Mouse (Mus musculus): ENCODE measurements around the gene Ddx55. TPM values are rescaled to one million over a fixed set of nuclear protein-coding genes. Genes with fewer than 3 reads are reported as not detected.
A peak's percentile ranks its signal among the peaks of the same experiment; 100 is the strongest.

Ddx55 gene
- 24.8 and 25.1 TPM in 2 replicates for polyA plus RNA-seq (2015; fragmentation: Nextera tagmentation; extraction: Ambion mirVana)

DNA sequence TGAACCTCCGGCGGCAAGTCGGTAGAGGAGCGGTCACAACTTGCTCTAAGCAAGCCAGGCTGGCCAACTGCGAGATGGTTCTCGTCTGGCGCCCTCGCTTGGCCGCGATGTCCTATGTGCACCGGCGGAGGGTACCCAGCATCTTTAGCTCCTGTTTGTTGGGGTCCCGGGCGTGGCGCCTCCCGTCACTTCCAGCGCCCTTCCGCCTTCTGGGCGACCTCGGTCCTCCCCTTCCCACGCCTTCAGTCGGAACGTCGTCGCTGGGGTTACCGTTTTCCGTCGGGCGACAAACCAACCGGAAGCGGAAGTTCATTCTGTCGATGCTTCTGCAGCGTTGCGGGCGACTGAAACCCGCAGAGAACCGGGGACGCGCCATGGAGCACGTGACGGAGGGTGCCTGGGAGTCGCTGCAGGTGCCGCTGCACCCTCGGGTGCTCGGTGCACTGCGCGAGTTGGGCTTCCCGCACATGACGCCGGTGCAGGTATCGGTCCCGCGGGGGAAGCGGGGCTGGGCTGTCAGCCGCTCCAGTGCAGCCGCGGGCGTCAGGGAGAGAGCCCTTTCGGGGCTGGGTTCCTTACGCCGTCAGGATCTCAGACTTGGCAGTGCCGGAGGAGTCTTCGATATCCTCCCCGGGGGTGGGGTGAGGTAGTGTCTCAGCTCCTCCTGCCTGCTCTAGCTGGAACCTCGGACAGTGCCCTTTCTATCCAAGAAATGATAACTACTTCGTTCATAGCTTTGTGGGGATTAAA lies at the start of gene Ddx55:
TSS of gene Ddx55 (plus strand) at position 307 of the 750 bp plus-strand sequence.
- Histone ChIP-seq H3K27ac (replicated peaks) (peak within 1 kb of the TSS; percentile 92), H3K9me3 (no peaks in the 10 kb centered on the region), H3K4me1 (replicated peaks) (peaks cover 19% of the 10 kb centered on the region), H3K9ac (peak within 1 kb of the TSS; percentile 94), H3K27me3 (no peaks in the 10 kb centered on the region), H3K4me3 (peak within 1 kb of the TSS; percentile 96), H3K4me2 (peak within 1 kb of the TSS; percentile 76), H3K36me3 (peaks cover 49% of the 10 kb centered on the region)
- under 1% methylated on average over 66 of the region's 66 CpGs for WGBS
- peak; percentile 87 for ATAC-seq (ENCODE audit: low FRiP score, low read depth)

GRCm38 (mm10) chr5:124503742-124504141 lies 48.9 kb upstream of the Ddx55 start:
- Histone ChIP-seq H3K4me1 (replicated peaks) (no peaks in the 10 kb centered on the region), H3K36me3 (peaks cover 11% of the 10 kb centered on the region; the same call in 1 of the 2 replicates), H3K27ac (replicated peaks) (no peak overlapping the region), H3K4me3 (no peak overlapping the region), H3K9me3 (no peaks in the 10 kb centered on the region), H3K9ac (no peak overlapping the region), H3K4me2 (no peak overlapping the region), H3K27me3 (no peaks in the 10 kb centered on the region)
- no peak for ATAC-seq (ENCODE audit: low FRiP score, low read depth)
- 74% methylated on average over 14 of the region's 14 CpGs for WGBS

DNA sequence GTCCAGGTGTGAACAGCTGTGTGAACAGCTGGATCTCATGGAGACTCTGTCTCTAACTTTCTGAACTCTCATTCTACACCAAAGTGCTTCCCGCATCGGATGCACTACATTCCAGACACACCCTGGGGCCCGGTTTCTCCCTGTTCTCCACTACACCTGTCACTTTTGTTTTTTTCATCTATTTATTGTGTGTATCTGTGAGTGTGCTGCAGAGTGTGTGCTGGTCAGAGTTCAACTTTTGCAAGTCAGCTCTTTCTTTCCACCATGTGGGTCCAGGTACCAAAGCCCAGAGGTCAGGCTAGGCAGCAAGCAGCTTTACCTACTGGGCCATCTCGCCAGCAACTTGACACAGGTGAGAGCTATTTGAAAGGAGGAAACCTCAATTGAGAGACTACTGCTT lies 47.4 kb upstream of the Ddx55 start:
- Histone ChIP-seq H3K36me3 (peaks cover 8% of the 10 kb centered on the region; the same call in 1 of the 2 replicates), H3K9ac (no peak overlapping the region), H3K27ac (replicated peaks) (no peak overlapping the region), H3K4me1 (replicated peaks) (no peaks in the 10 kb centered on the region), H3K4me3 (no peak overlapping the region), H3K9me3 (no peaks in the 10 kb centered on the region), H3K27me3 (no peaks in the 10 kb centered on the region), H3K4me2 (no peak overlapping the region)
- no peak for ATAC-seq (ENCODE audit: low FRiP score, low read depth)
- 96% methylated on average over 4 of the region's 4 CpGs for WGBS

GRCm38 (mm10) chr5:124506731-124507359 lies 45.8 kb upstream of the Ddx55 start:
- H3K27me3 ChIP-seq = no peaks in the 10 kb centered on the region
- H3K9me3 ChIP-seq = no peaks in the 10 kb centered on the region
- ATAC-seq (ENCODE audit: low FRiP score, low read depth) = no peak
- H3K27ac ChIP-seq (replicated peaks) = no peak overlapping the region
- H3K9ac ChIP-seq = no peak overlapping the region
- H3K4me2 ChIP-seq = no peak overlapping the region
- 80% methylated on average over 10 of the region's 10 CpGs for WGBS
- no peak overlapping the region for H3K4me3 ChIP-seq
- H3K4me1 ChIP-seq (replicated peaks) = no peaks in the 10 kb centered on the region
- H3K36me3 ChIP-seq = peaks cover 4% of the 10 kb centered on the region; the same call in 1 of the 2 replicates

GRCm38 (mm10) chr5:124509200-124509599 lies 43.5 kb upstream of the Ddx55 start:
- no peak overlapping the region for H3K4me2 ChIP-seq
- no peak for ATAC-seq (ENCODE audit: low FRiP score, low read depth)
- H3K9ac ChIP-seq = no peak overlapping the region
- no peak overlapping the region for H3K4me3 ChIP-seq
- no peaks in the 10 kb centered on the region for H3K9me3 ChIP-seq
- no peak overlapping the region for H3K27ac ChIP-seq (replicated peaks)
- no peaks in the 10 kb centered on the region for H3K27me3 ChIP-seq
- no peaks in the 10 kb centered on the region for H3K4me1 ChIP-seq (replicated peaks)
- H3K36me3 ChIP-seq = peaks cover 13% of the 10 kb centered on the region
- WGBS = 98% methylated on average over 6 of the region's 6 CpGs

DNA sequence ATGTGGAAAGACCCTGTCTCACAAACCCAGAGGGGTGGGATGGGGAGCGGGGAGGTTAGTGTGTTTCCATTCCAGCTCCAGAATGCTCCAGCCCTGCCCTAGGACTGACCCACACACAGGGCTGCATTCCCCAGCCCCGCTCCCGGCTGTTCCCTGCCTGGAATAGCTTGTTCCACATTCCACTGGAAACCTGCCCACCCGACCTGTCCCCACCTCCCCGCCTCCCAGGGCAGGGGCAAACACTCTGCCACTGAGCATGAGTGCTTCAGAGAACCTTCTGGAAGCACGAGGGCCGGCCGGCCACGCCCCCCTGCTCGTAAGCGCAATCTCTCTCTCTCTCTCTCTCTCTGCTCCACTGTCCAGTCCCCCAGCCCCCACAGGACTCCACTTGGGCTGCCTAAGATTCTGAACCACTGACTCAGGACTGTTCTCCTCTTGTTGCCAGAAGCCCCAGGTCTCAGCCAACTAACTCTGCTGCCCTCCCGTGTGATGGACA lies 42.9 kb upstream of the Ddx55 start:
- no peak overlapping the region for H3K4me2 ChIP-seq
- H3K27me3 ChIP-seq = no peaks in the 10 kb centered on the region
- no peak for ATAC-seq (ENCODE audit: low FRiP score, low read depth)
- no peak overlapping the region for H3K9ac ChIP-seq
- no peaks in the 10 kb centered on the region for H3K9me3 ChIP-seq
- peaks cover 17% of the 10 kb centered on the region for H3K36me3 ChIP-seq
- H3K27ac ChIP-seq (replicated peaks) = no peak overlapping the region
- no peaks in the 10 kb centered on the region for H3K4me1 ChIP-seq (replicated peaks)
- H3K4me3 ChIP-seq = no peak overlapping the region
- WGBS = 73% methylated on average over 12 of the region's 12 CpGs

DNA sequence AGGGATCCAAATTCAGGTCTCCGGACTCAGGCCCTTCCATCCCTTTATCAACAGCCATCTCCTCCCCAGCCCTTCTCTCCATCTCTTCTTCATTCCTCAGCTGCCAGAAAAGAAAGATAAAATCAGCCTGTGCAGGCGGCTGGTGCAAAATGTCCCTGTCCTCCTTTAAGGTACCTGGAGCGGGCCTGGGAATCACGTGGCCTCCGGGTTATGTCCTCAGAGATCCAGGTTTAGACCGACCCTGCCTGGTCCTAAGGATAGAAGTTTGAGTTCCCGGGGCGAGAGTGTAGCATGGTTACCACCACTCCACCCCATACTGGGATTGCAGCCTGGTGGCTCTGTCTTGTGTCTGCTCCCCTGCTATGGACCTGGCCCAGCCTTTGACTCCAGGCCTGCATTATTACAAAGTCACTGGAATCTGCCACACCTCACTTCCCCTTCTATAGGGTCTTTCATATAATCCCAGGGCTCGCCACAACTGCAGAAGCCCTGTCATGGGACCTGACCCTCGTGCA lies 42.1 kb upstream of the Ddx55 start:
- no peak for ATAC-seq (ENCODE audit: low FRiP score, low read depth)
- Histone ChIP-seq H3K9ac (no peak overlapping the region), H3K36me3 (peaks cover 17% of the 10 kb centered on the region), H3K9me3 (no peaks in the 10 kb centered on the region), H3K27me3 (no peaks in the 10 kb centered on the region), H3K4me3 (no peak overlapping the region), H3K27ac (replicated peaks) (no peak overlapping the region), H3K4me2 (no peak overlapping the region), H3K4me1 (replicated peaks) (no peaks in the 10 kb centered on the region)
- WGBS = 91% methylated on average over 10 of the region's 10 CpGs

DNA sequence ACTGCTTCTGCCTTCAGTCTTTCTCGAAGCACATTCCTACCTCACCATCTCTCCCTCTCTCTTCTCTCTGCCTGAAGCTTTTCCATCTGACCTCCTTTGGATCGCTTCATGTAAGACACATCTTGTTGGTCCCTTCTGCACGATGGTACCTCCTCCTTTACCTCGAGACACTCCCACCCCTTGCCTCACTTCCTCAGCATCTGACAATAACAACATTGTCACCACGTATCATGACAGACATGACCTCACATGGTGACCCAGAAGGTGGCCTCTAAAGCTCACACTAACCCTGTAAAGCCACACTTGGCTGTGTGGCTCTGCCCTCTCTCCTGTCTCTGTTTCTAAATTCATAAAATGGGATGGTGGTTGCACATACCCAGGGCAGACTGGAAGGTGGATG lies 36.9 kb upstream of the Ddx55 start:
- Histone ChIP-seq H3K36me3 (peaks cover 17% of the 10 kb centered on the region), H3K27ac (replicated peaks) (no peak overlapping the region), H3K4me2 (no peak overlapping the region), H3K4me3 (no peak overlapping the region), H3K27me3 (no peaks in the 10 kb centered on the region), H3K4me1 (replicated peaks) (no peaks in the 10 kb centered on the region), H3K9me3 (no peaks in the 10 kb centered on the region), H3K9ac (no peak overlapping the region)
- ATAC-seq (ENCODE audit: low FRiP score, low read depth) = no peak
- WGBS = 86% methylated on average over 5 of the region's 5 CpGs

DNA sequence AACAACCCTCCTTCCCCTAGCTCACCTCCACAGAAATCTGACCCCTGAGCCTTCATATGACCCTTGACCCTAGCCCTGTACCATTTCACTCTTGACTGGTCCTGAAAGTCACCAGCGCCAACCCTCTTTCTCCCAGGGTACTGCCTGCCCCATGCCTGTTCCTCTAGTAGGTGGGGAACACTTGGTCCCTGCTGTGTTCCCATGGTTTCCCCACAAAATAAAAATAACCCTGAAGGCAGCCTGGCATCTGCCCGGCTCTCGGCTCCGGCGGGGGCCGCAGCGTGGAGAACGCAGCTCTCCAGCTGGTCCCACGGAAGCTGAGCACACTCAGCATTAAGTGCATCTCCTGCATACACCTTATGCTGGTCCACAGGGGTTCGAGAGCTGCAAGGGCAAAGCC lies 34.0 kb upstream of the Ddx55 start:
- WGBS = 37% methylated on average over 10 of the region's 10 CpGs
- H3K9ac ChIP-seq = no peak overlapping the region
- peaks cover 8% of the 10 kb centered on the region for H3K36me3 ChIP-seq
- ATAC-seq (ENCODE audit: low FRiP score, low read depth) = no peak
- no peak overlapping the region for H3K4me3 ChIP-seq
- no peak overlapping the region for H3K27ac ChIP-seq (replicated peaks)
- no peaks in the 10 kb centered on the region for H3K4me1 ChIP-seq (replicated peaks)
- no peaks in the 10 kb centered on the region for H3K9me3 ChIP-seq
- H3K27me3 ChIP-seq = no peaks in the 10 kb centered on the region
- no peak overlapping the region for H3K4me2 ChIP-seq

GRCm38 (mm10) chr5:124521588-124521987 lies 31.1 kb upstream of the Ddx55 start:
- Histone ChIP-seq H3K27me3 (no peaks in the 10 kb centered on the region), H3K4me1 (replicated peaks) (no peaks in the 10 kb centered on the region), H3K27ac (replicated peaks) (no peak overlapping the region), H3K9me3 (no peaks in the 10 kb centered on the region), H3K4me3 (no peak overlapping the region), H3K9ac (no peak overlapping the region), H3K4me2 (no peak overlapping the region), H3K36me3 (no peaks in the 10 kb centered on the region)
- WGBS = 90% methylated on average over 4 of the region's 4 CpGs
- ATAC-seq (ENCODE audit: low FRiP score, low read depth) = no peak

DNA sequence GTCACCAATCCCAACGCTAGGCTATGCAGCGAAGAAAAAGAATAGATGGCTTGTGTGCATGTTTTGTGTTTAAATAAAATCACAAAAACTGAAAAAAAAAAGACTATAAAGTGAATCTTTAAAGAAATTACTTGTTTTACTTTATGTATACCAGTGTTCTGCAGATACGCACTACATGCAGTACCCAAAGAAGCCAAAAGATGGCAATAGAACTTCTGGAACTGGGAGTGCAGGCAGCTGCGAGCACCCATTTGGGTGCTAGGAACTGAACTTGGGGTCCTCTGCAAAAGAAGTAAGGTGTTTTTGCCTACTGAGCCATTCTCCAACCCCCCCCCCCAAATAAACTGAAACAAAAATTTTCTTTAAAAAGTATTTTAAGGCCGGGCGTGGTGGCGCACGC lies 29.6 kb upstream of the Ddx55 start:
- Histone ChIP-seq H3K27ac (replicated peaks) (no peak overlapping the region), H3K27me3 (no peaks in the 10 kb centered on the region), H3K4me1 (replicated peaks) (peaks cover under 1% of the 10 kb centered on the region), H3K4me2 (no peak overlapping the region), H3K4me3 (no peak overlapping the region), H3K9ac (no peak overlapping the region), H3K9me3 (no peaks in the 10 kb centered on the region), H3K36me3 (no peaks in the 10 kb centered on the region)
- WGBS = 95% methylated on average over 8 of the region's 8 CpGs
- ATAC-seq (ENCODE audit: low FRiP score, low read depth) = no peak

DNA sequence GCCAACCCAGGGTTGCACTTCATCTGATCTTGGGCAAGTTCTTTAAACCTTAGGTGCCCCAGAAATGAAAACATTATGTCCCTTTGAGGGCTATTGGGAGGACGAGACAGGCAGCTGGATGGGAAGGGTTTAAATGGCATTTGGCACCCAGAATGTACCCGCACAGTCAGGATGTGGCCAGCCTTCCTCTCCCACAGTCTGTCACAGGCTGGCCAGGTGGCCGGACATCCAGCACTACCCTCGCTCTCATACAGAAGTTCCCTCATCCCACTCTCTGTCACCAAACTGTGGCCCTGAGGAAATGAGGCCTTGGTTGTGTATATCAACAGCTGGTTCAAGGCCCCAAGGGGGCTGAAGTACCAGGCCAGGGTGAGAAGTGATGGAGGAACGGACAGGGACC lies 27.7 kb upstream of the Ddx55 start:
- Histone ChIP-seq H3K9me3 (no peaks in the 10 kb centered on the region), H3K4me2 (no peak overlapping the region), H3K4me1 (replicated peaks) (peaks cover 20% of the 10 kb centered on the region), H3K27ac (replicated peaks) (no peak overlapping the region), H3K9ac (no peak overlapping the region), H3K36me3 (no peaks in the 10 kb centered on the region), H3K27me3 (no peaks in the 10 kb centered on the region), H3K4me3 (no peak overlapping the region)
- 89% methylated on average over 5 of the region's 5 CpGs for WGBS
- ATAC-seq (ENCODE audit: low FRiP score, low read depth) = no peak
